9 mouse cellular contexts compared by ENCODE assay signal in the genomic region with DNA sequence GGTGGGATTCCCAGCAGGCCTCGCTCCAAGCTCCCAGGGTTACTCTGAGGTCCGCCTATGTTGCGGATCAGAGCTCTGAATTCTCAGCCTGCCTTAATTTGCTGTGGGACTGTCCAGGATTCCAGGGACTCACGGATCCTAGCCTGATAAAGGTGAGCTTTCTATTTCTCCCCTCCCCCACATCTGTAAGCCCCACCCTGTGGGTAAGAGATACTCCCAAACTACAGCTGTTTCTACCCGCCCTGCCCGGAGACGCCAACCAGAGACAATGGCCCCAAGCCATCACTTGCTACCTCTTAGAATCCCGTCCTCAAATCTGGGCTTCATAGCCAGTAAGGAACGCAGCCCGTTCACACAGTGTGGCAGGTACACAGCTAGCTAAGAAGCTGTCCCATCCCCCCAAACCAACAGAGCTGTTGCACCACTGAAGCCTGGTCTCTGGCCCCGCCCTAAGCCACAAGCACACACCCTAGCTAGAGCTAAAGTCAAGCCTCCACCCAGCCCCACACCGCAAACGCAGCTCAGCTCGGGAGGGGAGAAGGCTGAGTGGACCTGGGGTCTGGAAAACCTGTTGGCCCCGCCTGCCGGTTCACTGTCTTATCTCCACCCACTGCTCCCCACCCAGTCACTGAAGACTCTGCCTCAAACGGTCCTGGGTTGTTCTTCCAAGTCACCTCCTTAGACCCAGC. TPM values are rescaled to one million over a fixed set of nuclear protein-coding genes. Genes with fewer than 3 reads are reported as not detected.
DNase-seq lines count a peak whose midpoint lies in the region; ATAC-seq and TF ChIP-seq lines count a peak whose summit lies in the region.
"Had no signal": no experiment of that assay in that cellular context is flagged by ENCODE, and none has a peak within 500 bp of the region (broad histone marks: within the 10 kb centered on the region; RNA-seq: fewer than 3 reads in every experiment).

No protein-coding gene starts in this region.

- H3K27me3 ChIP-seq in CH12.LX (replicated peaks): peaks cover 83% of the 10 kb centered on the region
- H3K27me3 ChIP-seq in hindbrain, embryonic 15.5 days: no peaks in the 10 kb centered on the region

- TF ChIP-seq RAD21 in CH12.LX (IDR thresholded peaks at IDR 0.05; ENCODE audit: low read depth, low read length): no peak

- DNase-seq in CH12.LX (ENCODE audit: extremely low read depth) (peak; percentile 23), NIH3T3 (ENCODE audit: low read depth) (peak; percentile 55)
- DNase-seq in lung, postnatal 4 days: peak; percentile 52 to 60
- peak; percentile 75 to 85 for DNase-seq in spleen, postnatal 4 days (ENCODE audit: low spot score in 2 of 2)
- DNase-seq in layer of hippocampus, adult 9-10 months (ENCODE audit: low spot score): no peak
- no peak for DNase-seq in gastrocnemius, adult 8-10 months (ENCODE audit: low spot score in 2 of 2)
- DNase-seq in left cerebral cortex, postnatal 25 days (ENCODE audit: low spot score in 2 of 2): no peak

- no peak overlapping the region for H3K4me2 ChIP-seq in CH12.LX (ENCODE audit: insufficient read depth, low read depth, poor library complexity, severe bottlenecking)
- 0 out of 2 replicates have a peak overlapping the region, but pooled peaks have one; percentile 3 for H3K4me2 ChIP-seq in hindbrain, embryonic 15.5 days

- TF ChIP-seq POLR2A in CH12.LX (IDR thresholded peaks at IDR 0.05; ENCODE audit: low read depth, low read length): no peak

- no peak for ATAC-seq in hindbrain, embryonic 15.5 days (ENCODE audit: low FRiP score, low read depth)

- peaks cover 3% of the 10 kb centered on the region for H3K9me3 ChIP-seq in CH12.LX (replicated peaks; ENCODE audit: low read length)
- H3K9me3 ChIP-seq in hindbrain, embryonic 15.5 days: no peaks in the 10 kb centered on the region

- TF ChIP-seq EP300 in CH12.LX (IDR thresholded peaks at IDR 0.05; ENCODE audit: low read length): no peak

- H3K4me3 ChIP-seq in CH12.LX (replicated peaks in 1 of 3; ENCODE audit: low read depth in 2 of 3, low read length in 2 of 3, poor library complexity in 1 of 3): no peak overlapping the region
- H3K4me3 ChIP-seq in hindbrain, embryonic 15.5 days: no peak overlapping the region

- peaks cover 10 to 21% of the 10 kb centered on the region in 2 experiments for H3K4me1 ChIP-seq in CH12.LX (ENCODE audit: control insufficient read depth in 1 of 2, insufficient read depth in 2 of 2)
- peaks cover 54% of the 10 kb centered on the region for H3K4me1 ChIP-seq in hindbrain, embryonic 15.5 days (replicated peaks)

- H3K27ac ChIP-seq in CH12.LX (ENCODE audit: insufficient read depth, low read depth): no peak overlapping the region
- H3K27ac ChIP-seq in hindbrain, embryonic 15.5 days (replicated peaks): 0 out of 2 replicates have a peak overlapping the region, but pooled peaks have one; percentile 83
- H3K27ac ChIP-seq: kidney, postnatal 0 days had no signal

- H3K79me2 ChIP-seq in CH12.LX (replicated peaks; ENCODE audit: control insufficient read depth, extremely low read depth, insufficient read depth, poor library complexity, severe bottlenecking): no peaks in the 10 kb centered on the region

- in situ Hi-C loops in CH12.LX (cut with MboI; ENCODE audit: low pct_ligation_motif_present, low pct_unique_long_range_greater_than_20kb, low sequenced_read_pairs): no loop called here

- TF ChIP-seq CTCF in CH12.LX (conservative IDR thresholded peaks at IDR 0.05 in 1 of 2, IDR thresholded peaks at IDR 0.05 in 1 of 2; ENCODE audit: low read depth in 2 of 2, low read length in 2 of 2): no peak

- no peak overlapping the region for H3K9ac ChIP-seq in CH12.LX (ENCODE audit: insufficient read depth, low read depth)
- H3K9ac ChIP-seq in hindbrain, embryonic 15.5 days: 0 out of 2 replicates have a peak overlapping the region, but pooled peaks have one; percentile 13

- no peaks in the 10 kb centered on the region for H3K36me3 ChIP-seq in CH12.LX (replicated peaks in 1 of 2; ENCODE audit: control insufficient read depth in 1 of 2, insufficient read depth in 1 of 2, low read length in 1 of 2)
- H3K36me3 ChIP-seq in hindbrain, embryonic 15.5 days: no peaks in the 10 kb centered on the region

- dilution Hi-C loops in CH12.LX (cut with MboI; ENCODE audit: extremely low pct_ligation_motif_present, extremely low pct_unique_long_range_greater_than_20kb, low sequenced_read_pairs): no loop called here

- WGBS in hindbrain, embryonic 15.5 days: 20% methylated on average over 17 of the region's 17 CpGs

- intact Hi-C loops in left cerebral cortex, postnatal 25 days (cut with DNase I): no loop called here

TF ChIP-seq in CH12.LX, 34 proteins besides CTCF, POLR2A, EP300 and RAD21:
- TF ChIP-seq ELF1 (IDR thresholded peaks at IDR 0.05; ENCODE audit: low read depth, low read length) (no peak), MAFK (IDR thresholded peaks at IDR 0.05; ENCODE audit: insufficient replicate concordance, low read length) (no peak), CHD2 (IDR thresholded peaks at IDR 0.05; ENCODE audit: low read length) (peak; percentile 30; the same call in 1 of the 2 replicates), BHLHE40 (IDR thresholded peaks at IDR 0.05; ENCODE audit: low read depth, low read length) (no peak), HCFC1 (IDR thresholded peaks at IDR 0.05; ENCODE audit: low read depth, low read length) (no peak)

RNA-seq across cellular contexts. Expression of a gene that starts 23.9 kb away (rescaled TPM):
- 28.2 and 46.1 TPM in 2 replicates for total RNA-seq in CH12.LX (2012; rRNA removed)
- 7.3 and 8.9 TPM in 2 replicates for total RNA-seq in CH12.LX (2014; rRNA removed)
- 72.1 and 102 TPM in 2 replicates for polyA plus RNA-seq in CH12.LX (2012; ENCODE audit: insufficient read length, low read depth)
- 29.6 and 33.4 TPM in 2 replicates for polyA plus RNA-seq in hindbrain, embryonic 15.5 days (2015; fragmentation: Nextera tagmentation; extraction: Ambion mirVana)
- total RNA-seq in gastrocnemius, adult 8-10 months (2022): under 1 TPM in 2 of 4 experiments, not detected in 2; 0.02 to 0.24 TPM
- total RNA-seq in left cerebral cortex, postnatal 25 days (2021): 10 to 100 TPM; 11.8 to 13.7 TPM

Comparison
In these comparisons a context has a peak if more than half of its experiments do, and no peak if none do; other contexts are left out.
1. DNase-seq: peak in CH12.LX (single experiment), NIH3T3 (single experiment), lung, postnatal 4 days (2 of 2) and spleen, postnatal 4 days (2 of 2); none in layer of hippocampus, adult 9-10 months (single experiment), gastrocnemius, adult 8-10 months (0 of 2) and left cerebral cortex, postnatal 25 days (0 of 2).
2. RNA of a gene that starts 23.9 kb away (total RNA-seq): 7.3 to 46.1 TPM in CH12.LX and 11.8 to 13.7 TPM in left cerebral cortex, postnatal 25 days; 0.02 to 0.24 TPM in gastrocnemius, adult 8-10 months; every median in the first group is over 4 times any median in the second.